Mouse (Mus musculus): ENCODE results near the gene Otulin. TPM values are rescaled to one million over a fixed set of nuclear protein-coding genes. Genes with fewer than 3 reads are reported as not detected.

Otulin gene
- polyA plus RNA-seq, 1 experiment from 2014 or later = 20.5 TPM

Small RNA genes within 50 kb of the gene (microRNA-seq; reads per million reads assigned to microRNA genes)
- gene Mir7117 = not detected

Other genes with a start within 250 kb of the Otulin start
- 15.6 and 16.7 TPM in 2 replicates for gene Ank, start 164.0 kb downstream of the Otulin start, polyA plus RNA-seq (2015; fragmentation: Nextera tagmentation; extraction: Ambion mirVana)
- 16.2 and 18.9 TPM in 2 replicates for gene Otulinl, start 50.9 kb upstream of the Otulin start, polyA plus RNA-seq (2015; fragmentation: Nextera tagmentation; extraction: Ambion mirVana)